Mouse (Mus musculus): ENCODE data around the gene Tex26. TPM values are rescaled to one million over a fixed set of nuclear protein-coding genes. Genes with fewer than 3 reads are reported as not detected.

Gene Tex26
- total RNA-seq, 2 experiments from 2014 or later, result 0.39 TPM; not detected in 1

DNA sequence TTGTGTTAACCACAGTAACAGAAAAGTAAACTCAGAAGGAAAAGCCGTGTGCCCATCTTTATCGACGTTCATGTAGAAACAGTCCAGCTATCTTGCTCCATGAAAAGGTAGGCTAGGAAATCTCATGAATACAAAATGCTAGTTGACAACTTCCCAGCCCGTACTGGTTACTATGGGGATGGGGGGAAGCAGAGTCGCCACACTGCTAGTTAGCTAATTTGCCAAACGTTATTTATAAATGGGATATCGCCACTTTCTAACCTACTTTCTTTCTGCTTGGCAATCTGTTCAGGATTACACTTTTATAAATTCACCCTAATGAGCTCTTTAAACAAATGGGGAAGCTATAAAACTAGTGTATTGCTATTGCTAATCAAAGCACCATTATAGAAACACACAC lies 42.5 kb downstream of the Tex26 start:
- no peak for DNase-seq
- intact Hi-C loops (cut with DNase I; ENCODE audit: low total_unique reads), result no loop called here

DNA sequence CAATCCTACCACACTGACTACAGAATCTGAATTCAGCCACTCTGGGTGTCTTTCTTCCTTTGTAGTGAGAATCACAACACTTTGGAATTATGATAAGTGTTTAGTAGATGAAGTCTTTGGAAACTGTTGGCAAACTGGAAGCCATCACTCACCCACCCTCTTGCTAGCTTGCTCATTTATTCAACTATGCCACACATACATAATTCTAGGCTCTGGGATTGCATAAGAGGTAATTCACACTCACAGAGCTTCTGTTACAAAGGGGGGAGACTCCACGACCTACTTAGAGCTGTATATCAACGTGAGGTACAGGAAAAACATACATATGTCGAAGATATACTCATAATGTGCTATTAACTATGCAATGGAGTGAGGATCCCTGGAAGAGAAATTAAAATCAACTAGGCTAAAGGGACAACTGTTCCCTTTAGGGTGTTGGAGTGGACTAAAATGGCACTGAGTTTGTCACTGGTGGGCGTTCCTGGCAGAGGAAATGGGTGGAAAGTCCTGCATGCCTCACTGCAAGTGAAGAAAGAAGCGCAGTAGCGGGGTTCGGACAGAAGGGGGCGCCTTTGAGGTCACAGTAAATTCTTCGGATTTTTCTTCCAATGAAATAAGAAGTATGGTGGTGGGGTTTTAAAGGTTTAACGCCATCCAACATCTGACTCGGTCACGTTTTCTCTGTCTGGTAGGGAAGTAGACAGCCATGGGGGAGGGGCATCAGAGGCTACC lies 44.0 kb downstream of the Tex26 start:
- no peak for DNase-seq
- intact Hi-C loops (cut with DNase I; ENCODE audit: low total_unique reads), result no loop called here

DNA sequence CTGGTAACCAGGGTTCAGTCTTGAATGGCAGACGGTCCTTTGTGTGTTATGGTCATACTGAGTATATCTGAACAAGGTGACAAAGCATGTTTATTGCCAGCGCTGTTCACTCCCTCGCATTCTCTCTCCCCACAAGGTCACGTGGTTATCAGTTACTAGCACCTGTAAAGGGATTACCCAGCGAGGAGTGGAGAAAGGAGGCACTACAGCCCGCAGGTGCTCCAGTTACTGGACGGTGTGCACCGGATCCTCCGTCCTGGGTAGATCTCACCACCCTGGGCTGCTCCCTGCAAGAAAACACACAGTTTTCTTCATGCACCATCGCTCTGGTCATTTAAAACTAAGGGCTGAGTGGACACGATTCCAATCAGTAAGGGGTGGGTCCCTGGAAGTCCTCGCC lies 44.8 kb downstream of the Tex26 start:
- no peak for DNase-seq
- intact Hi-C loops (cut with DNase I; ENCODE audit: low total_unique reads), result no loop called here

DNA sequence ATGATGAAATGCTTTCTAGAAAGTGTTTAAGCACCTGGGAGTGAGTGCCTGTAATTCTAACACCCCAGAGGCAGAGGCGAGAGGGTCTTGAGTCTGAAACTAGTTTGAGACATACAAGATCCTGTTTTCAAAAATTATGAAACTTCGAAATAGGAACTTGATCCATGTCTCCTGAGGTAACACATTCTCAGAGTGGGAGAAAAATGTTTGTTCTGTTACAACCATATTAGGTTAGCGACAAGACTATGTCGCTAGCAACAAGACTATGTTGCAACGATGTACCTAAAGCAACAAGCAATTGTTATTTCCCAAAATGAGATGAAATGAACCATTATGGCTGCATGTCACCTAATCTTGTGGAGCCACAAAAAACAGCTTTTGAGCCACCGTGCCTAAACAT lies 46.0 kb downstream of the Tex26 start:
- intact Hi-C loops (cut with DNase I; ENCODE audit: low total_unique reads), result no loop called here
- DNase-seq, result no peak

DNA sequence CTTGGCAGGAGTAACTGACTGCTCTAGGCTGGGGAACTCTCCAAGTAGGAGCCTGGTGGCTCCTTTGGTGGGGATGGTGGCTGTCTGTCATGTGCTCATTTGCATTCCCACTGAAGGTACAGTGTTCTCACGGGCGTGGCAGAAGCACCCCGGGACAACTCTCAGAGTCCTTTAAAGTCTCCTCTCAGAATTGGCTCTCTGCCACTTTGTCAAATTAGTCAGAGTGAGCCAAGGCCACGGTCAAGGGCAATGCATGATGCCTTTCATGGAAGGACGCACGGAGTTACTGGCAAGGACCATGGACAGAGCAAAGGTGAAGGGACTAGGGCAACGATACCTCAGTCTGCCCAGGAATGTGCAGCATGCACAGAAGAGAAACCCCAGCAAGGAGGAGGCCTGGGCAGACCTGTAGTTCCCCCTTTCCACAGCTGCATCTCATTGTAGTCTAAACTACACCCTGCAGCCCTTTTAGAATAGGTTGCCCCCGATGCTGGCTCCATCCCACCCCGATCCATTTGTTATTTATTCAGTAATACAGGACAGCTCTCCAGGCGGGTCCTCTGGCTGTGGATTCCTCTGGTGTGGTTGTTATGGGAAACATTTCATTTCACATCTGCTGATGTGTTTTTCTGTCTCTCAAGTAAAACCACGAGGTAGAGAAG lies 49.0 kb downstream of the Tex26 start:
- DNase-seq, result no peak
- intact Hi-C loops (cut with DNase I; ENCODE audit: low total_unique reads), result no loop called here

DNA sequence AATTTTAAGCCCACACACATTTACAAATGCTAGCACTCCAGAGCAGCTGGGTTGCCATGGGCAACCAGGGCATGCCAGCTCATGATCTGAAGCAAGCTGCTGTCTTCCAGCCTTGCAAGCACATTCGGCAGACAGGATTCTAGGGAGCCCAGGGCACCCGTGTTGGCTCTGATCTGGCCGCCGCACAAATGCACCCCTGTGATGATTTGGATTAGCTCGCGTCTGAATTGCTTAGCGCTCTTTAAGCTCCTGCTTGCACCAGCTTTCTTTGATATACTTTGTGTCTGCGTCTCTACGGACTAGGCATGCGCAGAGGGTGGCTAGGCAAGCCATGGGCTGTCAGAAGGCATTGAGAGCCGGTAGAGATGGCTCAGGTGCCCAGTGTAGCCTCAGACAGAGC lies 49.7 kb downstream of the Tex26 start:
- DNase-seq, result no peak
- intact Hi-C loops (cut with DNase I; ENCODE audit: low total_unique reads), result no loop called here

DNA sequence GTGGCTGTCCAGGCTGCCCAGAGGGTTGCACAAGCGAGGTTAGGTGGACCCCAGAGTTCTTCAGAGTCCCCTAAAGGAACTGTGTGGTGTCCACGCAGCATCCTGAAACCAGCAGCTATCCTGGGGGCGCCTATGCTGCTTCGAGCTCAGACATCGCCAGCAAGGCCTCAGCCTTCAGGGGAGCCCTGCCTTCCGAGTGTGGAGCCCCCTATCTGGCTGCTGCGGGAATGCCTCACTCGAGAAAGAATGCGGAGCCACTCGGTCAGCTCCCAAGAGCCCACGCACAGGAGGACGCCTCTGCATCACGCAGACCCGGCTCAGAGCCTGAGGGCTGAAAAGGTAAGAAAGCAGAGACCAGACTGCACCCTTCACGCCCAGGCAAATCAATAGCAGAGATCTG lies 50.8 kb downstream of the Tex26 start:
- DNase-seq, result no peak
- intact Hi-C loops (cut with DNase I; ENCODE audit: low total_unique reads), result no loop called here

DNA sequence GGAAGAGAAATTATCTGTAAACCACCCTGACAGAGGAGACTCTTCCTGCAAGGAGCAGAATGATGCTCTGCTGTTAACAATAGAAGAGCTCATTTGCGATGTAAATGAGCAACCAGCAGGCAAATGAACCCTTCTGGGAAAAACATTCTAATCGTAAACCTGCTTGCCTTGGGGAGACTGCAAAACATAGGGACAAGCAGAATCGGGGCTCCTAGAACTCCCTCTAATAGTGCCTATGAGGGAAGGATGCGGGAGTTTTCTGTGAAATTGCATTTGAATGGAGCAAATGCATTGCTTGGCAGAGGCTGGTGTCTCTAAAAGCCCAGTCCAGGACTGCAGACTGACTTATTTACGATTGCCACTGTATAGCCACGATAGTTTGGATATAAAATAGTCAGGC lies 56.2 kb downstream of the Tex26 start:
- DNase-seq, result no peak
- intact Hi-C loops (cut with DNase I; ENCODE audit: low total_unique reads), result no loop called here

DNA sequence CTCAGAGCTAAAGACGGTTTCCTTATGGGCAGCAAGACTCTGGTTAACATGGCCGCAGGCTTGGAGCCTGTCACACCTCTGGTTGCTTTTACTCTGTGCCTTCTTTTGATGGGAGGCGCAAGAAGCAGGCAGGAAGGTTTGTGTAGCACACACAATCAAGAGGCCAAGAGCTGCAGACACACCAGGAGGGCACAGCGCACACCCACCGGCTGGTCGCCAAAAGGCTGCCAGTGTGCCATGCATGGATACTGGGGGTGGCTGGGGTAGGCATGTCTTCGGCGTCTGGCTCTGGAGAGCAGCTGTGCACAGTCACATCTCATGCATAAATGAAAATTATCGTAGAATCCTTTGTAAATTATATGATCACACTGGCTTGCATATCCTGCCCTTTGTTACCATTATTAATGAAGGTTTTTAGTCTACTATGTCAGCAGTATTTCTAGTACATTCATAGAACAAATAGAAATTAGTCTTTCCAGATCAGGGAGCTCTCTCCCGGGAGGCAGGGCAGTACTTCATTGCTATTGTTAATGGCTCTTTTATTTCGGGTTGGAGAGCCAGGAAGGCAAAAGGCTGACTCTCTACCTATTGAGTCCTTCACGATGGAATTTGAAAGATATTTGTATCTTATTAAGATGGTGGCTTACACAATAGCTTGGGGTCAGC lies 57.1 kb downstream of the Tex26 start:
- DNase-seq, result no peak
- intact Hi-C loops (cut with DNase I; ENCODE audit: low total_unique reads), result no loop called here

DNA sequence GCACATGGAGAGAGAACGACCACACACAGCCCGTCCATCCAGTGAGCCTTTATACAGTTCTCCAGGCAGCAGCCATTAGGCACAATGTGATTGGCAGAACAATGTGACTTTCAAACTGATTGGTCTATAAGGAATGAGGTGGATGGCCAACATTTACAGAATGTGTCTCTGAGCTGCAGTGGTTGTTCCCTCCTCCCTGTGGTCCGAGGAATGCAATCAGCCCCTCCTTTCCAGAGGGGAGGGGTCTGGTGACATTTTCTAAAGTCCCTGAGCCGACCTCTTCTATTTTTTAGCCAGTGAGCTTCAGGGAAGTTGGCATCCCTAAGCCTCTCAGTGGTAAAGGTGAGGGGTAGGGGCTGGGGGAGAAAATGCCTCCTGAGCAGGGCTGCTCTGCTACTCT lies 60.5 kb downstream of the Tex26 start:
- intact Hi-C loops (cut with DNase I; ENCODE audit: low total_unique reads), result no loop called here
- no peak for DNase-seq

DNA sequence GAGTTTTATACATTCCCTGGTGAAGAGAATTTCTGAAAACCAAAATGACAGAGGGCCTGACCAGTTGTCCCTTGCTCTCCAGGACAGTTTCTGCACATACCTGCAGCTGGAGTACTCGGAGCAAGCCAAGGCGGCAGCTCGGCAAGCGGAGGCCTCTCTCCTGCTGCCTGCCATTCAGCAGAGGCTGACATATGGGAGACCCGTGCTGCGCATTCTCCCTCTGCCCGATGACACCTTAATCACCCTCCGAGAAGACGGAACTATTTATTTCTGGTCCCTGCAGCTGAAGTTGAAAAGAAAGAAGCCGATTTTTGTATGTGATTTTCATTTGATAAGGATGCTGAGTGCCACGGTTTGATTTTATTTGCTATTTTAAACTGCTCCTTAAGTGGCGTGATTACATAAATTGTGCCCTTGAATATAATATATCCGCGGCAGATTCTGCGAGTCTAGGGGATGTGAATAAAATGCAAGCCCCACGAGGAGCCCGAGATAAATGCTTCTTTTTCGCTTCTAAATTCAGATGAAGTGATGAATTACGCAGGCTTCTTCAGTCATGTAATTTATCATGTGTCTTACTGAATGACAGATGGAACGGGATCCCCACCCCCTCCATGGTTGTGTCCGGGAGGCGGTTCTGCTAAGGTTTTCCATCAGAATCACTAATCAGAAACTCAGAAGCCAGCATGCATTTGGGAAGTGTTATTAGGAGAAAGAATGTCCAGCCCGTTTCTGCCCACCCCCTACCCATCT lies 64.1 kb downstream of the Tex26 start:
- DNase-seq, result no peak
- intact Hi-C loops (cut with DNase I; ENCODE audit: low total_unique reads), result no loop called here

DNA sequence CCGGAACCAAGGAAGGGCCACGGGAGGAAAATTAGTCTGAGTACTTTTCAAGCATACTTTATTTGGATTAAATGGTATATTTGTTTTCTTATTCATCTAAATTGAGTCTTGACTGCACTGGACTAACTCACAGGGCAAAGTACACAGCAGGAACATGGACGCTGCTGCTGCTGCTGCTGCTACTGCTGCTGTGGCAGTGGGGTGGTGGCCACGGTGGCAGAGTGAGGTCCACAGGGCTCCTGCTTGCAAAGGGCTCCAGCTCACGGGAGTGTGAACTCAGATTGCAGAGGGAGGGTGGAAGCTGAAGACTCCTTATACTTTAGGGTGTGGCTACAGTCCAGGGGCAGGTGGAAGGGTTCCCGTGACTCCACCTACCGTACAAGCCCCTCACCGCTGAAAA lies 65.5 kb downstream of the Tex26 start:
- intact Hi-C loops (cut with DNase I; ENCODE audit: low total_unique reads), result no loop called here

DNA sequence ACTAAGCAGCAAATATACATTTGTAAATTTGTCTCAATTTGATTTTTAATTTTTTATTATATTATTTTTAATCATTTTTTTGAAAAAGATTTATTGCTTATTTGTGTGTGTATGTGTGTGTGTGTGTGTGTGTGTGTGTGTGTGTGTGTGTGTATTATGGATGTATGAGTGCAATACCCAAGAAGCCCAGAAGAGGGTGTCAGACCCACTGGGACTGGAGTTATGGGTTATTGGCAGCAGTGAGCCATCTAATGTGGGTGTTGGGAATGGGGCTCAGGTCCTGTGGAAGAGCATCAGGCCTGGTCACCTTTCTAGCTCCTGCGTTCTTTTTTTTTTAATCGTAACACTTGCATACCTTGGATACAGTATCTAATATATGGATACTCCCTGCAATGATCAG lies 66.6 kb downstream of the Tex26 start:
- no peak for DNase-seq
- intact Hi-C loops (cut with DNase I; ENCODE audit: low total_unique reads), result no loop called here

More for the DNA sequence above, 65.5 kb downstream of the Tex26 start:
- no peak for DNase-seq

DNA sequence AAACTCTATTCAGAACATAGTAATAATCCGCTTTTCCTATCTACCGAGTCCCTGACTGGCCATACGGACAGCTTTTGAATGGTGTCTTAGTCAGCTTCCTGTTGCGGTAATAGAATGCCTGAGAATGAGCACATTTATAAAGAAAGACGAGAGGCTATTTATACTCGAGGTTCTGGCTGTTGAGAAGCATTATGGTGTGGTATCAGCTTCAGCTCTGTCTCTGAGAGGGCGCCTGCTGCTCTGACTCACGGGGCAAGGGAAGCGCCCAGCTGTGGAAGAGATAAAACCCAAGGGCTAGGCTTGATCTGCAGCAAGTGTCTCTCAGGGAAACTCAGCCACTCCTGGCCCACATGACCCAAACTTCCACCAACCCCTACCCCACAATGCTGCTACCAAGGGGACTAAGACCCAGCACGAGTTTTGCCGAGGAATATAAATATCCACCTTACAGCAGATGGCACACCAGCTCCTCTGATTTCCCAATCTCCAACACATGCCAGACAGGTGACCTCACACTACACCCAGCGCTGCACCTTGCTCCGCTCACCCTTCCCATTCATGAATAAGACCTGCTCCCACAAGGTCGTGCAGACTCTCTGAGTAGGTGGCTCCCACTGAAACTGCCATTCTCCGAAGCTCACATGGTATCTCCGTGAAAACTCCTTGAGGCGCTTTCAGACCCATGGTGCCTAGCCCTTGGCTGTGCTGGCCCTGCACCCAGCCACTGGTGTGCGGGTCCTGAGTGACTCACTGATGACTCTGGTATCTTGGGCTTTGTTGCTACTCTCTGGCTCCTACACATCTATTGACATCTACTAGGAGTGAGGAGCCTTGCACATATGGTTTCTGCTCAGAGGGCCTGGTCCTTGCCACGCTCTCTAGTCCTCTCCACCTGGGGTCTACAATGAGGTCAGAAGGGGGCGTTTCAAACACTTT lies 68.9 kb downstream of the Tex26 start:
- DNase-seq, result no peak
- intact Hi-C loops (cut with DNase I; ENCODE audit: low total_unique reads), result no loop called here

DNA sequence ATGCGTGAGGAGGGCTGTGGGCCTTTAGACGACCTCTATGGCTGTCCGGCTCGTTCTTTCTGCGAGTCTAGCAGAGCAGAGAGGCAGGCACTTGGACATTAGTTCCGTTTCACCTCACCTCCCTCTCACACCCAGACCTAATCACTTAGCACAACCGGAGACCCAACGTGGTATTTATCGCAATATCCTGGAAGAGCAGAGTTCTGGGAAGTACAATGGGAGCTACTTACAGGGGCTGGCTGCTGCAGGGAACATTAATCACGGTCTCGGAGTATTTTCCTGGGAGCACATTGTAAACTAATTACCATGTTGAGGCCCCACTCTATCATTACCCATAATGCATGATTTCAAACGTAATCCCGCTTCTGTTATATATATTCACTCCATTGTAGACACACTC lies 70.9 kb downstream of the Tex26 start:
- DNase-seq, result no peak
- intact Hi-C loops (cut with DNase I; ENCODE audit: low total_unique reads), result no loop called here

DNA sequence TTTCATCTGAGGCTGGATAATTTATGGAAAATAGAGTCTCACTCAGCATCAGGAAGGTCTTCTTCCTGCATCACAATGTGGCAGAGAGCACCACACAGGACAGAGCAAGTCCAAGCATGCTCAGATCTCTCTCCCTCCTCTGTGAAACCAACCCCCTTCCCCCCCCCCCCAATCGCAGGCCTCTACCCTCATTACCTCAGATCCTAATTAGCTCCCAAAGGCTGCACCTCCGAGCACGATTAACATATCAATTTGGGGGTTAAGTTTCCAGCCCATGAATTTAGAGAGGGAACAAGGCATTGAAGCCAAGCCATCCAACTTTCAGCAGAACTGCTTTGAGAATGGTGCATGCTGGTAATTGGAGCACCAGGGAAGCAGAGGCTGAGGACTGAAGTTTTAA lies 73.2 kb downstream of the Tex26 start:
- intact Hi-C loops (cut with DNase I; ENCODE audit: low total_unique reads), result no loop called here
- DNase-seq, result no peak

DNA sequence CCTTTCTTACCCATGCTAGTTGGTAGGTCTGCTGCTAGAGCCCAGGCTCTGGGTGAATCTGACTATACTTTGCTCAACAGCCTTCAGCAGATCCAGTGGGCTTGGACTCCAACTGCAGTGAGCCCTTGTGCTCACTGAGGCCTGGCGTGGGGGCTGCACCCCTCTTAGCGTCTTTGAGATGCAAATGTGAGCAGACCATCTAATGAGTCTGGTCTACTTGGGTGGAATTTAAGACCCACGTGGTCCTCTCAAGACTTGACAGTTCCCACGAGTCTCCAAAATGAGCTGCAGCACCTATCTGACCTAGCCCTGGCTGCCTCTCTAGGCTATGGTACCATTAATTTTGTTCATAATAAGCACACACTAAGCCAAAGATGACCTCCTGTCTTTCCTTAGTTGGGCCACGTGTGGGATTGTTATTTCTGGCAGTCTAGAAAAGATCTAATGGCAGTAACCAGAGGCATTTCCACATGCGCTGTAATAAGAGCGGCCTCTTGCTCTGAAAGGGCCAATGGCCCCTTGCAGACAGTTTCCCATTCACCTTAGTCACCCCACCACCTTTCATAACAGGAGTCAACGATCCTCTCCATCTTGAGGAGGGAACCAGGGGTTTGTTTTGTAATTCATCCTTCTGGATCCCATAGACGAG lies 74.1 kb downstream of the Tex26 start:
- DNase-seq, result no peak
- intact Hi-C loops (cut with DNase I; ENCODE audit: low total_unique reads), result no loop called here

DNA sequence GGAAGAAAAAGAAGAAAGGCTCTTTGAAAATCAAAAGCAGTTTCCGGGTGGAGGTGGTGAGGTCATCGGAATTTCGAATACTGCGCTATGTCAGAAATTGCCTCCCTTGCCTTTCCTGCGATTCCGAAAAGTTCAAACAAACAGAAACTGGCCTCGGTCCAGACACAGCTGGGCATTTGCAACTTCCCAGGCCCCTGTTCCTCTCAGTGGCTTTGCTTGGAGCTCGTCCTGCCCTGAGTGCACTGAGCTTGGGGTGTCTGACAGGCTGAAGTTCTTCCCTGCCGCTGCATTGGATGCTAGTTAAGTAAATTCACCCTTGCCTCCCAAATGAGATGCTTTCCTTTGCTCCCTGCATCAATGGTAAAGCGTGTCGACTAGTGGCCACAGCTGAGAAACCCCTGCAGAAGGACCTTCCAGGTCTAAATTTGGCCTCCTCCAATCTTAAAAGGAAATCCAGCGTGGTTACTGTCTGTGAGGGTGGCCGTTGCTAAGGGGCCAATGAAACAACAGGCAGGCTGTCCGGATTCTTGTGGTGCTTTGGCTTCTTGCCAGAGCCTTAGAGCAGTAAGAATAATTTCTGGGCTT lies 74.7 kb downstream of the Tex26 start:
- peak; percentile 35 for DNase-seq
- intact Hi-C loops (cut with DNase I; ENCODE audit: low total_unique reads), result no loop called here

All from gastrocnemius, postnatal 14 days (tissue).